Mouse (Mus musculus) kidney, embryonic 15.5 days (tissue): Measurements from ENCODE around the gene Lacc1. TPM values are rescaled to one million over a fixed set of nuclear protein-coding genes. Genes with fewer than 3 reads are reported as not detected.

Source experiments
- polyA plus RNA-seq: library from polyadenylated mRNA; unstranded; fragments of >200 nt; fragmentation: Nextera tagmentation; extraction: Ambion mirVana; gene quantifications from 2 replicates; pipeline ENCODE4 v1.2.1, GENCODE M21; 2015

The Lacc1 gene
- polyA plus RNA-seq, 1 experiment from 2014 or later = 6.9 TPM

Other genes starting within 250 kb of the Lacc1 start
- gene Ccdc122, start 132 bp downstream of the Lacc1 start, polyA plus RNA-seq = 1.4 TPM in 2 replicates
- gene Enox1, start 119.9 kb upstream of the Lacc1 start, polyA plus RNA-seq = 8.0 and 8.5 TPM in 2 replicates